Mouse (Mus musculus) intestine, embryonic 14.5 days (tissue): Measurements from ENCODE around the gene Creb3l2. TPM values are rescaled to one million over a fixed set of nuclear protein-coding genes. Genes with fewer than 3 reads are reported as not detected.

Experiments
- ATAC-seq: fragments of 200-750 bp; cut with Nextera tagmentation; replicated peaks from 2 replicates; pipeline ENCODE4 v1.8.0; 2017; ENCODE audit warnings: low read depth, moderate number of reproducible peaks, moderate TSS enrichment, moderate library complexity; ENCODE audit not compliant: low FRiP score, low TSS enrichment
- DNase-seq: peaks from one replicate; pipeline ENCODE4 v3.0.0-alpha.2; 2018; ENCODE audit warnings: low spot score
- H3K27ac ChIP-seq: fragments of 300-500 bp; sonication (generic); 2 replicates; pipeline ENCODE4 v1.5.1; 2014; ENCODE audit warnings: low read depth, mild to moderate bottlenecking, control low read depth
- H3K27me3 ChIP-seq: fragments of 300-500 bp; sonication (generic); replicated peaks from 2 replicates; pipeline ENCODE4 v1.6.1; 2014; ENCODE audit warnings: low read length, control low read depth; ENCODE audit not compliant: control insufficient read depth, insufficient read depth
- H3K36me3 ChIP-seq: fragments of 300-500 bp; sonication (generic); 2 replicates; pipeline ENCODE4 v1.6.1; 2014; ENCODE audit warnings: low read length, control low read depth; ENCODE audit not compliant: control insufficient read depth, insufficient read depth
- H3K4me1 ChIP-seq: fragments of 300-500 bp; sonication (generic); replicated peaks from 2 replicates; pipeline ENCODE4 v1.6.1; 2014; ENCODE audit warnings: low read length, control low read depth, mixed read lengths; ENCODE audit not compliant: control insufficient read depth, insufficient read depth
- H3K4me2 ChIP-seq: fragments of 300-500 bp; sonication (generic); 2 replicates; pipeline ENCODE4 v1.6.1; 2014; ENCODE audit warnings: low read length
- H3K4me3 ChIP-seq: fragments of 300-500 bp; sonication (generic); 2 replicates; pipeline ENCODE4 v1.5.1; 2014; ENCODE audit warnings: low read depth, low read length, control low read depth, mixed read lengths
- H3K9ac ChIP-seq: fragments of 300-500 bp; sonication (generic); 2 replicates; pipeline ENCODE4 v1.6.1; 2014; ENCODE audit warnings: mild to moderate bottlenecking, low read length
- H3K9me3 ChIP-seq: fragments of 300-500 bp; sonication (generic); 2 replicates; pipeline ENCODE4 v1.6.1; 2016; ENCODE audit warnings: low read length, control low read depth; ENCODE audit not compliant: control insufficient read depth
- WGBS: fragments of 180-500 bp; shearing (Covaris S2); extraction: QIAGEN DNeasy Blood & Tissue Kit; methylation state at CpG from one replicate; pipeline ENCODE4 v1.1.7; 2014; 5-methylcytosine and 5-hydroxymethylcytosine counted together
- polyA plus RNA-seq: library from polyadenylated mRNA; unstranded; fragments of >200 nt; fragmentation: Nextera tagmentation; extraction: Ambion mirVana; gene quantifications from 2 replicates; pipeline ENCODE4 v1.2.1, GENCODE M21; 2014

Gene Creb3l2
- polyA plus RNA-seq, 1 experiment from 2014 or later, result 22.9 TPM

DNA sequence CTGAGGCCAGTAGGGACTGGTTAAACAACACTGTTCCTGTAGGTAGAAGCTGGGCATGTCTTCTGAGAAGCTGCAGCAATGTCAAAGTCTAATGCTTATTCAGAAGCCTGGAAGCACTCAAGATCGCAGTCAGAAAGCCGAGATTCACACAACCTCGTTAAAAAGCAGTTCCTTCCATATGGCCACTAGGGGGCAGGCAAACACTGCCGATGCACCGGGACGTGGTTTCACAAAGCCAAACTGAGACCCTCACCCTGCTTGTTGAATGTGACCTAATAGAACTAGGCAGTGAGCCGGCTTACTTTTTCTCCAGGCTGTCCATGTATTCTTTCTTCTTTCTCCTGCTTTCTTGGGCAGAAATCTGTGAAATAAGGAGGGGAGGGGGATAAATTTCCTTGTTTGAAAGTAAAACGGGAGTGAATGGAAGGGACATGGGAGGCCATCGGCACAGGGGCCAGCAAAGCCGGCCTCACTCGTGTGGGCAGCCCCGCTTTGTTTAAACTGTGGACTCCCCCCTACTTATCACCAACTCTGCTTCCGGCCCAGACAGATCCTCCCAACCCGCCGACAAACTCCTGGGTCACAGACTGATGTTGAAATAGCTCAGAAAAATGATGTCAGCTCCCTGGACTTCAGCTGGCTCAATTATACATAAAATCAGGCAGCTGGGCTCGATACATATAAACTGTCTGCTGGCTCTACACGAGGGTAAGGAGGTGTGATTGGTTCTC is 87.3 kb downstream of the Creb3l2 start:
- Histone ChIP-seq H3K4me2 (peak overlapping the region; percentile 37), H3K4me3 (no peak overlapping the region), H3K9me3 (no peaks in the 10 kb centered on the region), H3K4me1 (peaks cover 4% of the 10 kb centered on the region; the same call in 1 of the 2 replicates), H3K36me3 (peaks cover 51% of the 10 kb centered on the region), H3K27me3 (no peaks in the 10 kb centered on the region), H3K9ac (no peak overlapping the region), H3K27ac (peak overlapping the region; percentile 81)
- peak; percentile 22; the same call in 1 of the 2 replicates for ATAC-seq
- WGBS, result 6% methylated on average over 17 of the region's 17 CpGs
- peak; percentile 88 for DNase-seq

- peaks cover 4% of the 10 kb centered on the region; the same call in 1 of the 2 replicates for H3K4me1 ChIP-seq
- DNase-seq (no peak), ATAC-seq (no peak)
- WGBS, result 78% methylated on average over 9 of the region's 9 CpGs
- H3K27ac ChIP-seq, result no peak overlapping the region
- H3K36me3 ChIP-seq, result peaks cover 44% of the 10 kb centered on the region
- no peaks in the 10 kb centered on the region for H3K9me3 ChIP-seq
- H3K9ac ChIP-seq, result no peak overlapping the region
- H3K4me3 ChIP-seq, result no peak overlapping the region
- no peaks in the 10 kb centered on the region for H3K27me3 ChIP-seq
- H3K4me2 ChIP-seq, result no peak overlapping the region
Measured at GRCm38 (mm10) chr6:37353616-37354015, 88.3 kb downstream of the Creb3l2 start.

GRCm38 (mm10) chr6:37351731-37352380 is 90.1 kb downstream of the Creb3l2 start:
- Histone ChIP-seq H3K36me3 (peaks cover 54% of the 10 kb centered on the region), H3K9me3 (no peaks in the 10 kb centered on the region), H3K4me1 (peaks cover 4% of the 10 kb centered on the region; the same call in 1 of the 2 replicates), H3K27ac (no peak overlapping the region), H3K9ac (no peak overlapping the region), H3K27me3 (no peaks in the 10 kb centered on the region), H3K4me3 (no peak overlapping the region), H3K4me2 (no peak overlapping the region)
- 29% methylated on average over 10 of the region's 10 CpGs for WGBS
- ATAC-seq (no peak), DNase-seq (peak; percentile 82)

- no peak overlapping the region for H3K9ac ChIP-seq
- H3K27ac ChIP-seq, result no peak overlapping the region
- ATAC-seq, result no peak
- H3K9me3 ChIP-seq, result no peaks in the 10 kb centered on the region
- no peak overlapping the region for H3K4me2 ChIP-seq
- 86% methylated on average over 8 of the region's 8 CpGs for WGBS
- peaks cover 51% of the 10 kb centered on the region for H3K36me3 ChIP-seq
- DNase-seq, result no peak
- peaks cover 4% of the 10 kb centered on the region; the same call in 1 of the 2 replicates for H3K4me1 ChIP-seq
- H3K4me3 ChIP-seq, result no peak overlapping the region
- no peaks in the 10 kb centered on the region for H3K27me3 ChIP-seq
Measured at GRCm38 (mm10) chr6:37350315-37350714, 91.6 kb downstream of the Creb3l2 start.

DNA sequence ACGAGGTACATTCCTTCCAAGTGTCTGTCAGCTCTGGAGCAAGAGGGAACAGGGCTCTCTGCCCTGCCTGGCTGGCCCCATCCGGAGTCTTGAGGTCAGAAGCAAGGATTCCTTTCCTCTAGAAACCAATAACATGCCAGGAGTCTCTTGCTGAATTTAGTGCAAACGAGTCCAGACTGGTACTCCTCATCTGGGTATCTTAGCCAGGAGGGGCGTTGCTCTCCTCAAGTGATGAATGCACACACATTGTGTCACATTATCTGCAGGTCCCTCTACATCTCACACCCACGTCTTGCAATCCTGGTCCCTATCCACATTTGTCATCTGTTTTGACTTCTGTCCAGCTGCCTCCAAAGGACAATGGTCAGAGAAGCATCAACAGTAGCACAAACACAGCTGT is 94.3 kb downstream of the Creb3l2 start:
- Histone ChIP-seq H3K4me2 (no peak overlapping the region), H3K9me3 (no peaks in the 10 kb centered on the region), H3K36me3 (peaks cover 50% of the 10 kb centered on the region), H3K4me1 (no peaks in the 10 kb centered on the region; the same call in 1 of the 2 replicates), H3K27ac (no peak overlapping the region), H3K27me3 (no peaks in the 10 kb centered on the region), H3K9ac (no peak overlapping the region), H3K4me3 (no peak overlapping the region)
- ATAC-seq (no peak), DNase-seq (no peak)
- WGBS, result 78% methylated on average over 5 of the region's 5 CpGs

GRCm38 (mm10) chr6:37338055-37338454 is 103.9 kb downstream of the Creb3l2 start:
- Histone ChIP-seq H3K4me2 (no peak overlapping the region), H3K4me1 (no peaks in the 10 kb centered on the region; the same call in 1 of the 2 replicates), H3K9me3 (no peaks in the 10 kb centered on the region), H3K9ac (no peak overlapping the region), H3K4me3 (no peak overlapping the region), H3K36me3 (peaks cover 57% of the 10 kb centered on the region), H3K27ac (no peak overlapping the region), H3K27me3 (no peaks in the 10 kb centered on the region)
- DNase-seq, result peak; percentile 39
- WGBS, result 88% methylated on average over 5 of the region's 5 CpGs
- no peak for ATAC-seq

GRCm38 (mm10) chr6:37336831-37337260 is 105.1 kb downstream of the Creb3l2 start:
- peaks cover 63% of the 10 kb centered on the region for H3K36me3 ChIP-seq
- ATAC-seq, result no peak
- no peak overlapping the region for H3K4me3 ChIP-seq
- H3K4me2 ChIP-seq, result no peak overlapping the region
- H3K27ac ChIP-seq, result peak overlapping the region; percentile 44; the same call in 1 of the 2 replicates
- no peaks in the 10 kb centered on the region; the same call in 1 of the 2 replicates for H3K4me1 ChIP-seq
- no peaks in the 10 kb centered on the region for H3K9me3 ChIP-seq
- H3K27me3 ChIP-seq, result no peaks in the 10 kb centered on the region
- no peak overlapping the region for H3K9ac ChIP-seq
- 40% methylated on average over 5 of the region's 5 CpGs for WGBS
- DNase-seq, result peak; percentile 41

- Histone ChIP-seq H3K9me3 (no peaks in the 10 kb centered on the region), H3K27ac (peak overlapping the region; percentile 44; the same call in 1 of the 2 replicates), H3K9ac (no peak overlapping the region), H3K4me2 (no peak overlapping the region), H3K36me3 (peaks cover 67% of the 10 kb centered on the region), H3K4me1 (no peaks in the 10 kb centered on the region; the same call in 1 of the 2 replicates), H3K4me3 (no peak overlapping the region), H3K27me3 (no peaks in the 10 kb centered on the region)
- ATAC-seq (no peak), DNase-seq (no peak)
- 75% methylated on average over 7 of the region's 7 CpGs for WGBS
Measured at GRCm38 (mm10) chr6:37336381-37336780, 105.6 kb downstream of the Creb3l2 start.
